Mouse (Mus musculus): Measurements from ENCODE around the gene Prrx1. TPM values are rescaled to one million over a fixed set of nuclear protein-coding genes. Genes with fewer than 3 reads are reported as not detected.

The Prrx1 gene
- total RNA-seq, 2 experiments from 2014 or later: not detected

Other genes with a start within 250 kb of the Prrx1 start
- gene Mroh9, start 228.0 kb downstream of the Prrx1 start, total RNA-seq (2014; fragmentation: Nextera tagmentation): not detected in 2 replicates
- not detected in 2 replicates for gene Mroh9, start 228.0 kb downstream of the Prrx1 start, total RNA-seq (2017)
- gene Gorab, start 90.0 kb upstream of the Prrx1 start, total RNA-seq (2014; fragmentation: Nextera tagmentation): 5.7 and 13.5 TPM in 2 replicates
- gene Gorab, start 90.0 kb upstream of the Prrx1 start, total RNA-seq (2017): 9.2 and 10.0 TPM in 2 replicates